Mouse (Mus musculus): ENCODE measurements around the gene Amotl1. TPM values are rescaled to one million over a fixed set of nuclear protein-coding genes. Genes with fewer than 3 reads are reported as not detected.

Amotl1 gene
- polyA plus RNA-seq, 1 experiment from 2014 or later = 17.6 TPM

- Histone ChIP-seq H3K27ac (ENCODE audit: low read length) (no peak overlapping the region), H3K9me3 (ENCODE audit: control insufficient read depth, low read length) (no peaks in the 10 kb centered on the region)
Measured at GRCm38 (mm10) chr9:14597429-14597828, 47.4 kb downstream of the Amotl1 start.

GRCm38 (mm10) chr9:14596858-14597257 is 48.0 kb downstream of the Amotl1 start:
- H3K9ac ChIP-seq (ENCODE audit: low read length) = no peak overlapping the region
- H3K4me2 ChIP-seq (ENCODE audit: low read depth, low read length) = no peak overlapping the region
- 70% methylated on average over 7 of the region's 7 CpGs for WGBS

More at GRCm38 (mm10) chr9:14597429-14597828, 47.4 kb downstream of the Amotl1 start:
- Histone ChIP-seq H3K4me1 (replicated peaks; ENCODE audit: control insufficient read depth, insufficient read depth, low read length) (peaks cover 18% of the 10 kb centered on the region; the same call in 1 of the 2 replicates), H3K27me3 (ENCODE audit: control insufficient read depth, insufficient read depth, low read depth, low read length) (no peaks in the 10 kb centered on the region), H3K4me2 (ENCODE audit: low read depth, low read length) (no peak overlapping the region), H3K9ac (ENCODE audit: low read length) (no peak overlapping the region), H3K4me3 (ENCODE audit: low read length) (no peak overlapping the region), H3K36me3 (ENCODE audit: control insufficient read depth, insufficient read depth, low read length) (peaks cover 21% of the 10 kb centered on the region)
- no peak for ATAC-seq (ENCODE audit: low read depth)
- 85% methylated on average over 3 of the region's 3 CpGs for WGBS

GRCm38 (mm10) chr9:14596427-14596826 is 48.4 kb downstream of the Amotl1 start:
- Histone ChIP-seq H3K36me3 (ENCODE audit: control insufficient read depth, insufficient read depth, low read length) (peaks cover 23% of the 10 kb centered on the region), H3K9me3 (ENCODE audit: control insufficient read depth, low read length) (no peaks in the 10 kb centered on the region), H3K9ac (ENCODE audit: low read length) (no peak overlapping the region), H3K27ac (ENCODE audit: low read length) (no peak overlapping the region), H3K4me1 (replicated peaks; ENCODE audit: control insufficient read depth, insufficient read depth, low read length) (peaks cover 14% of the 10 kb centered on the region; the same call in 1 of the 2 replicates), H3K27me3 (ENCODE audit: control insufficient read depth, insufficient read depth, low read depth, low read length) (no peaks in the 10 kb centered on the region), H3K4me3 (ENCODE audit: low read length) (no peak overlapping the region), H3K4me2 (ENCODE audit: low read depth, low read length) (no peak overlapping the region)
- 77% methylated on average over 5 of the region's 5 CpGs for WGBS
- peak; percentile 19; the same call in 1 of the 2 replicates for ATAC-seq (ENCODE audit: low read depth)

More at GRCm38 (mm10) chr9:14596858-14597257, 48.0 kb downstream of the Amotl1 start:
- Histone ChIP-seq H3K27ac (ENCODE audit: low read length) (no peak overlapping the region), H3K27me3 (ENCODE audit: control insufficient read depth, insufficient read depth, low read depth, low read length) (no peaks in the 10 kb centered on the region), H3K9me3 (ENCODE audit: control insufficient read depth, low read length) (no peaks in the 10 kb centered on the region), H3K4me1 (replicated peaks; ENCODE audit: control insufficient read depth, insufficient read depth, low read length) (peaks cover 14% of the 10 kb centered on the region; the same call in 1 of the 2 replicates), H3K4me3 (ENCODE audit: low read length) (no peak overlapping the region), H3K36me3 (ENCODE audit: control insufficient read depth, insufficient read depth, low read length) (peaks cover 22% of the 10 kb centered on the region)
- ATAC-seq (ENCODE audit: low read depth) = peak; percentile 54; the same call in 1 of the 2 replicates

DNA sequence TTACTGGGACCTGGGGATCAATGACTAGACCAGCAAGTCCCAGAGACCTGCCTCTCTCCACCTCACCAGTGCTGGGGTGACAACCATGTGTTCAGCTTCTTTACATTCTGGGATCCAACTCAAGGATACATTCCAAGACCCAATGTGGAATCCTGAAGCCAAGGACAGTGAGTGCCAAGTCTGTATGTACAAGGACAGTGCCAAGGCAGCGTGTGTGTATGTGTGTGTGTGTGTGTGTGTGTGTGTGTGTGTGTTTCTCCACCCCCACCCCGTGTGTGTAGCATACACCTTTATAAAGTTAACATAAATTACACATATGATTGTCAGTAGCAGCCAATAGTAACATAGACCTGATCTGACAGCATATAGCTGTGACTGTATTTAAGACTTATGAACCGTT is 49.0 kb downstream of the Amotl1 start:
- H3K27ac ChIP-seq (ENCODE audit: low read length) = no peak overlapping the region
- no peak overlapping the region for H3K4me3 ChIP-seq (ENCODE audit: low read length)
- H3K9ac ChIP-seq (ENCODE audit: low read length) = no peak overlapping the region
- H3K4me1 ChIP-seq (replicated peaks; ENCODE audit: control insufficient read depth, insufficient read depth, low read length) = peaks cover 14% of the 10 kb centered on the region; the same call in 1 of the 2 replicates
- H3K4me2 ChIP-seq (ENCODE audit: low read depth, low read length) = no peak overlapping the region
- H3K9me3 ChIP-seq (ENCODE audit: control insufficient read depth, low read length) = no peaks in the 10 kb centered on the region
- no peak for ATAC-seq (ENCODE audit: low read depth)
- no peaks in the 10 kb centered on the region for H3K27me3 ChIP-seq (ENCODE audit: control insufficient read depth, insufficient read depth, low read depth, low read length)
- WGBS = 80% methylated on average over 3 of the region's 3 CpGs
- peaks cover 24% of the 10 kb centered on the region for H3K36me3 ChIP-seq (ENCODE audit: control insufficient read depth, insufficient read depth, low read length)

DNA sequence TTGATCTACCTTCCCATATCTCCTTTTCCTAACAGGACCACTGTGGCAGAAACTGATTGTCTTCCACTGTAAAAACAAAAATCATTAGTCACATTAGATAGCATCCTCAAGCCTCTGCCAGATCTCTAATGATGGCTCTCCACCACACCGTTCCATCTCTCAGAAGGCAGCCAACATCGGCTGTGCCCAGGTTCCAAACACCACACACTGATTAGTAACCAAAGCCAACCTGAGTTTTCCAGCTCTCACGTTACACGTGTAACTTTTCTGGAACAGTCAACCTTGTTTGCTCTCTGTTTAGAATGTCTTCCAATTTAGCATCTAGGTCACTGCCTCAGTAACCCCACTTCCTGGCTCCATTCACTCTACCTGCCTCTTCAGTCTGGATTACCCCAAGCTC is 51.0 kb downstream of the Amotl1 start:
- no peak for ATAC-seq (ENCODE audit: low read depth)
- 89% methylated on average over 4 of the region's 4 CpGs for WGBS
- H3K36me3 ChIP-seq (ENCODE audit: control insufficient read depth, insufficient read depth, low read length) = peaks cover 24% of the 10 kb centered on the region
- no peak overlapping the region for H3K4me3 ChIP-seq (ENCODE audit: low read length)
- H3K4me1 ChIP-seq (replicated peaks; ENCODE audit: control insufficient read depth, insufficient read depth, low read length) = peaks cover 7% of the 10 kb centered on the region; the same call in 1 of the 2 replicates
- no peak overlapping the region for H3K4me2 ChIP-seq (ENCODE audit: low read depth, low read length)
- H3K9ac ChIP-seq (ENCODE audit: low read length) = no peak overlapping the region
- no peaks in the 10 kb centered on the region for H3K27me3 ChIP-seq (ENCODE audit: control insufficient read depth, insufficient read depth, low read depth, low read length)
- no peaks in the 10 kb centered on the region for H3K9me3 ChIP-seq (ENCODE audit: control insufficient read depth, low read length)
- H3K27ac ChIP-seq (ENCODE audit: low read length) = no peak overlapping the region

DNA sequence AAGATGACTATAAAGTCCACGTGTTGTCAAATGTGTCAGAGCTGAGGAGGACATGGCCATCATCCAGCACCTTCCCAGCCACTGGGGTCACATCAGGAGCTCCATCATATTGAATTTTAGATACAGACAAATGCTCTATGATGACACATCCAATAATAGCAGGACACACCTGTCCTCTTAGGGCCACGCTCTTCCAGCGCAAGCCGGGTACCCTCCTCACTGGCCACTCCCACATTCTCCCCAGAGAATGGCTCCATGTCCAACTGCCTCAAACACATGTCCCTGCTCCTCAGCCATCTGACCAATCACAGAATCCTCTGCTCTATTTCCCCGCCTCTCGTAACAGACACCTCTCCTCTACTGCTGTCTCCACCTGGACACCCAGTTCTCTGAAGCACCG is 54.2 kb downstream of the Amotl1 start:
- no peak for ATAC-seq (ENCODE audit: low read depth)

DNA sequence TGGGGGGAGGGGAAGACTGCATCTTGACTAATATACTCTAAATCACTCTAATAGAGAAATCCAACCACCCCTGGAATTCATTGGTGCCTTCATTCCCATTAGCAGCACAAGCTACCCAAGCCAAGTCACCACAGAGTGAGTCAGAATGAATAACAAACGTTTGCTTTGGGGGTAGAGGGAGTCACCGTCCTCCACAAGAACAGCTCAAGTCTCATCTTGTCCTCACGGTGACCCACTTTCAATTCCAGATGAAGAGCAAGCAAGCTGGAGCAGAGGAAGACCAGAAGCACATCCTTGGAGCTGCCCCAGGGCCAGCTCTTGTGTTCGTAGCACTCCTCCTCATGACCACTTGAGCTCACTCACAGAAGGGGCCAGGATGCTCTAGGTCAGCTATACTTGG is 56.2 kb downstream of the Amotl1 start:
- Histone ChIP-seq H3K27me3 (ENCODE audit: control insufficient read depth, insufficient read depth, low read depth, low read length) (no peaks in the 10 kb centered on the region), H3K27ac (ENCODE audit: low read length) (no peak overlapping the region), H3K4me1 (replicated peaks; ENCODE audit: control insufficient read depth, insufficient read depth, low read length) (peaks cover 8% of the 10 kb centered on the region; the same call in 1 of the 2 replicates), H3K4me3 (ENCODE audit: low read length) (no peak overlapping the region), H3K4me2 (ENCODE audit: low read depth, low read length) (no peak overlapping the region), H3K9me3 (ENCODE audit: control insufficient read depth, low read length) (no peaks in the 10 kb centered on the region), H3K36me3 (ENCODE audit: control insufficient read depth, insufficient read depth, low read length) (peaks cover 13% of the 10 kb centered on the region), H3K9ac (ENCODE audit: low read length) (no peak overlapping the region)
- no peak for ATAC-seq (ENCODE audit: low read depth)
- WGBS = 55% methylated on average over 4 of the region's 4 CpGs

More for the DNA sequence above, 54.2 kb downstream of the Amotl1 start:
- Histone ChIP-seq H3K36me3 (ENCODE audit: control insufficient read depth, insufficient read depth, low read length) (peaks cover 21% of the 10 kb centered on the region), H3K27me3 (ENCODE audit: control insufficient read depth, insufficient read depth, low read depth, low read length) (no peaks in the 10 kb centered on the region), H3K4me3 (ENCODE audit: low read length) (no peak overlapping the region), H3K4me2 (ENCODE audit: low read depth, low read length) (no peak overlapping the region), H3K4me1 (replicated peaks; ENCODE audit: control insufficient read depth, insufficient read depth, low read length) (peaks cover 3% of the 10 kb centered on the region; the same call in 1 of the 2 replicates), H3K27ac (ENCODE audit: low read length) (no peak overlapping the region), H3K9ac (ENCODE audit: low read length) (no peak overlapping the region), H3K9me3 (ENCODE audit: control insufficient read depth, low read length) (no peaks in the 10 kb centered on the region)
- WGBS = 80% methylated on average over 7 of the region's 7 CpGs

DNA sequence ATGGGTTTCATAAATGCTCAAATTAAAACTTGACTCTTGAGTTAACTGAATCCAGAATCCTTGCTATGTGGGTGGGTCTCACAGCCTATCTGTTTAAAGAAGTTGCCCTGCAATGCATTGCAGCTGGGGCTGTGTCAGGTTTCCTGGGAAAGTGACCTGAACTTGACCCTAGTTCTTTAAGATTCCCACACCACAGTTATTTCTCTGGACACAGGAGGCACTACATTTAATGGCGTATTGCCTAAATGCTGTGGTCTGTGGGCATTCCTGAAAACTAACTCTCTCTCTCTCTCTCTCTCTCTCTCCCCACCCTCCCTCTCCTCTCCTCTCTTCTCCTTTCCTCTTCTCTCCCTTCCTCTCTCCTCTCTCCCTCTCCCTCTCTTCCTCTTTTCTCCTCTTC is 59.2 kb downstream of the Amotl1 start:
- no peaks in the 10 kb centered on the region; the same call in 1 of the 2 replicates for H3K36me3 ChIP-seq (ENCODE audit: control insufficient read depth, insufficient read depth, low read length)
- H3K9ac ChIP-seq (ENCODE audit: low read length) = no peak overlapping the region
- no peak overlapping the region for H3K4me2 ChIP-seq (ENCODE audit: low read depth, low read length)
- ATAC-seq (ENCODE audit: low read depth) = no peak
- 26% methylated on average over 1 of the region's 1 CpGs for WGBS
- H3K27ac ChIP-seq (ENCODE audit: low read length) = no peak overlapping the region
- peaks cover 8% of the 10 kb centered on the region; the same call in 1 of the 2 replicates for H3K4me1 ChIP-seq (replicated peaks; ENCODE audit: control insufficient read depth, insufficient read depth, low read length)
- H3K4me3 ChIP-seq (ENCODE audit: low read length) = no peak overlapping the region
- H3K27me3 ChIP-seq (ENCODE audit: control insufficient read depth, insufficient read depth, low read depth, low read length) = no peaks in the 10 kb centered on the region
- H3K9me3 ChIP-seq (ENCODE audit: control insufficient read depth, low read length) = no peaks in the 10 kb centered on the region

- H3K9ac ChIP-seq (ENCODE audit: low read length) = no peak overlapping the region
- no peaks in the 10 kb centered on the region for H3K27me3 ChIP-seq (ENCODE audit: control insufficient read depth, insufficient read depth, low read depth, low read length)
- H3K36me3 ChIP-seq (ENCODE audit: control insufficient read depth, insufficient read depth, low read length) = no peaks in the 10 kb centered on the region; the same call in 1 of the 2 replicates
- 0 out of 2 replicates have a peak, but pooled peaks cover 2% of the 10 kb centered on the region for H3K4me1 ChIP-seq (replicated peaks; ENCODE audit: control insufficient read depth, insufficient read depth, low read length)
- no peak overlapping the region for H3K4me2 ChIP-seq (ENCODE audit: low read depth, low read length)
- no peak overlapping the region for H3K27ac ChIP-seq (ENCODE audit: low read length)
- no peaks in the 10 kb centered on the region for H3K9me3 ChIP-seq (ENCODE audit: control insufficient read depth, low read length)
- no peak for ATAC-seq (ENCODE audit: low read depth)
- no peak overlapping the region for H3K4me3 ChIP-seq (ENCODE audit: low read length)
- 87% methylated on average over 4 of the region's 4 CpGs for WGBS
Measured at GRCm38 (mm10) chr9:14578960-14579359, 65.9 kb downstream of the Amotl1 start.

All from lung, embryonic 16.5 days (tissue).